Mouse (Mus musculus): ENCODE results near the gene Apoc1. TPM values are rescaled to one million over a fixed set of nuclear protein-coding genes. Genes with fewer than 3 reads are reported as not detected.
A peak's percentile ranks its signal among the peaks of the same experiment; 100 is the strongest.

Apoc1 gene
- polyA plus RNA-seq, 1 experiment: 6.6 TPM

GRCm38 (mm10) chr7:19715239-19716054 is 23.0 kb upstream of the Apoc1 start, which contains the start of gene Tomm40:
Tomm40 (minus strand) TSS chr7:19715438.
- peak; percentile 99 to 100 for DNase-seq
- WGBS: under 1% methylated on average over 57 of the region's 59 CpGs
- peak within 1 kb of the TSS; percentile 52 for H3K27ac ChIP-seq (ENCODE audit: insufficient read depth, low read length)
- TF ChIP-seq CTCF (IDR thresholded peaks at IDR 0.05; ENCODE audit: borderline replicate concordance, insufficient read depth, low read depth, low read length) (no peak), POLR2A (IDR thresholded peaks at IDR 0.05; ENCODE audit: borderline replicate concordance, insufficient read depth, low read length) (peak; percentile 51; the same call in 1 of the 2 replicates)
- no peaks in the 10 kb centered on the region for H3K27me3 ChIP-seq (ENCODE audit: control insufficient read depth, insufficient read depth, low read length)
- peak within 1 kb of the TSS; percentile 81 for H3K4me3 ChIP-seq (replicated peaks; ENCODE audit: insufficient read depth, low read depth, low read length)
- H3K4me1 ChIP-seq (ENCODE audit: control insufficient read depth, insufficient read depth, low read length): peaks cover 8% of the 10 kb centered on the region

DNA sequence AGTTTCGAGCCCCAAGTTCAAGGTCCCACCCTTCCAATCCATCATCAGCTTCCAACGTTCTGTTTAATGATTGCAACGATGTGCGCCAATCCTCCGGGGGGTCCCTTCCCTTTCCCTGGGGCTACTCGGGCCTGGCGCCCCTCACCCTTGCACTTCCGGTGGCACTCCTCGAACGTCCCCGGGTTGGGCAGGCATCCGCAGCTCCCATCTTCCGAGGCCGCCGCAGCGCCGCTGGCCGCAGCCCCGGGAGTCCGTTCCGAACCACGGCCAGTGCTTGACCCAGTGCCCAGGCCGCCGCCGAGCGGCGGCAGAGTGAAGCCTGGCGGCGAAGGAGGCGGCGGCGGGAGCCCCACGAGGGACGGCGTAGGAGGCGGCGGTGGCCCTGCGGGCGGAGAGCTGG is 22.4 kb upstream of the Apoc1 start:
- under 1% methylated on average over 39 of the region's 39 CpGs for WGBS
- H3K4me1 ChIP-seq (ENCODE audit: control insufficient read depth, insufficient read depth, low read length): peaks cover 8% of the 10 kb centered on the region
- H3K4me3 ChIP-seq (replicated peaks; ENCODE audit: insufficient read depth, low read depth, low read length): peak overlapping the region; percentile 81
- TF ChIP-seq POLR2A (IDR thresholded peaks at IDR 0.05; ENCODE audit: borderline replicate concordance, insufficient read depth, low read length) (no peak), CTCF (IDR thresholded peaks at IDR 0.05; ENCODE audit: borderline replicate concordance, insufficient read depth, low read depth, low read length) (no peak)
- DNase-seq: no peak
- no peaks in the 10 kb centered on the region for H3K27me3 ChIP-seq (ENCODE audit: control insufficient read depth, insufficient read depth, low read length)
- peak overlapping the region; percentile 27; the same call in 1 of the 2 replicates for H3K27ac ChIP-seq (ENCODE audit: insufficient read depth, low read length)

- 86% methylated on average over 9 of the region's 9 CpGs for WGBS
- no peak for TF ChIP-seq POLR2A (IDR thresholded peaks at IDR 0.05; ENCODE audit: borderline replicate concordance, insufficient read depth, low read length)
- DNase-seq: peak in 1 of 2 experiments; percentile 21
- H3K27me3 ChIP-seq (ENCODE audit: control insufficient read depth, insufficient read depth, low read length): no peaks in the 10 kb centered on the region
- no peak overlapping the region for H3K4me3 ChIP-seq (replicated peaks; ENCODE audit: insufficient read depth, low read depth, low read length)
- no peak overlapping the region for H3K27ac ChIP-seq (ENCODE audit: insufficient read depth, low read length)
- H3K4me1 ChIP-seq (ENCODE audit: control insufficient read depth, insufficient read depth, low read length): peaks cover 8% of the 10 kb centered on the region
Observed at GRCm38 (mm10) chr7:19713598-19713997, 21.1 kb upstream of the Apoc1 start.

DNA sequence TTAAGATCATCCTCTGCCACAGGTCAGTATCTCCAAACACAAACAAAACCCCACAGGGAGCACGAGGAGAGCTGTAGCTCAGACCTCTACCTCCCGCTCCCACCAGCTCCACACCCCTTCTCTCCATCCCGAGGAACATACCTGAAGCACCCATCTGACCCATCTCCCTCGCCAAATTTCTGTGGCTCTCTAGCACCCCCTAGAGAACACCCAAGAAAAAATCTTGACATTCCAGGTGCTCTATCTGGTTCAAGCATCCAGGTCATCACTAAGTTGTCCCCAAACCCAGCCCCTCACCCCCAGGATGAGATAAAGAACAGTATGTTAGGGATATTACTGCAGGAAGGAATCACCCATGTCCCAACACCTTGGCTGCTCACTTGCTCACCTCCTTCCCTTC is 20.7 kb upstream of the Apoc1 start:
- Histone ChIP-seq H3K4me1 (ENCODE audit: control insufficient read depth, insufficient read depth, low read length) (peaks cover 8% of the 10 kb centered on the region), H3K27ac (ENCODE audit: insufficient read depth, low read length) (no peak overlapping the region), H3K27me3 (ENCODE audit: control insufficient read depth, insufficient read depth, low read length) (no peaks in the 10 kb centered on the region), H3K4me3 (replicated peaks; ENCODE audit: insufficient read depth, low read depth, low read length) (no peak overlapping the region)
- 40% methylated on average over 4 of the region's 4 CpGs for WGBS
- TF ChIP-seq POLR2A (IDR thresholded peaks at IDR 0.05; ENCODE audit: borderline replicate concordance, insufficient read depth, low read length) (no peak), CTCF (IDR thresholded peaks at IDR 0.05; ENCODE audit: borderline replicate concordance, insufficient read depth, low read depth, low read length) (peak; percentile 54)
- DNase-seq: peak; percentile 44 to 48

GRCm38 (mm10) chr7:19712414-19712813 is 20.0 kb upstream of the Apoc1 start:
- DNase-seq: peak in 1 of 2 experiments; percentile 27
- WGBS: 45% methylated on average over 4 of the region's 4 CpGs

GRCm38 (mm10) chr7:19710650-19711049 is 18.2 kb upstream of the Apoc1 start:
- Histone ChIP-seq H3K27ac (ENCODE audit: insufficient read depth, low read length) (no peak overlapping the region), H3K4me3 (replicated peaks; ENCODE audit: insufficient read depth, low read depth, low read length) (no peak overlapping the region), H3K27me3 (ENCODE audit: control insufficient read depth, insufficient read depth, low read length) (no peaks in the 10 kb centered on the region), H3K4me1 (ENCODE audit: control insufficient read depth, insufficient read depth, low read length) (peaks cover 8% of the 10 kb centered on the region)
- no peak for TF ChIP-seq POLR2A (IDR thresholded peaks at IDR 0.05; ENCODE audit: borderline replicate concordance, insufficient read depth, low read length)
- no peak for TF ChIP-seq CTCF (IDR thresholded peaks at IDR 0.05; ENCODE audit: borderline replicate concordance, insufficient read depth, low read depth, low read length)
- 87% methylated on average over 10 of the region's 10 CpGs for WGBS
- peak; percentile 9 to 14 for DNase-seq

More at GRCm38 (mm10) chr7:19712414-19712813, 20.0 kb upstream of the Apoc1 start:
- no peak overlapping the region for H3K27ac ChIP-seq (ENCODE audit: insufficient read depth, low read length)
- no peaks in the 10 kb centered on the region for H3K27me3 ChIP-seq (ENCODE audit: control insufficient read depth, insufficient read depth, low read length)
- TF ChIP-seq POLR2A (IDR thresholded peaks at IDR 0.05; ENCODE audit: borderline replicate concordance, insufficient read depth, low read length): no peak
- TF ChIP-seq CTCF (IDR thresholded peaks at IDR 0.05; ENCODE audit: borderline replicate concordance, insufficient read depth, low read depth, low read length): no peak; the same call in 1 of the 2 replicates
- no peak overlapping the region for H3K4me3 ChIP-seq (replicated peaks; ENCODE audit: insufficient read depth, low read depth, low read length)
- H3K4me1 ChIP-seq (ENCODE audit: control insufficient read depth, insufficient read depth, low read length): peaks cover 8% of the 10 kb centered on the region

DNA sequence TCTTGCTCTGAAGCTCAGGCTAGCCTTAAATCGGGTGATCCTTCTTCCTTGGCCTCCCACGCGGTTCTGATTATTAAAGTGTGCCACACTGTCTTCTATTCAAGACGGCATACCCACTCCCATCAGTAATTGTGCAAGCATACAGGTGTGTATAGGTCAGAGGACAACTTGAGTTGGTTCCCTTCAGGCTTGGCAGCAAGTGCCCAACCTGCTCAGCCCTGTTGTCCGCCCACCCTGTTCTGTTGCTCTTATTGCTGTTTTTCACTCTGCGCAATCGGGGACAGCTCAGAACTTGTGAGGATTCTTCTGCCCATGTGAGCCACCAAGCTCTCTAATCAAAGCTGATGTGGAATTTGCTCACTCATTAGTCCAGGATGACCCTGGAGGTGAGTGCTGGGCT is 12.8 kb upstream of the Apoc1 start:
- DNase-seq: no peak
- no peak overlapping the region for H3K4me3 ChIP-seq (replicated peaks; ENCODE audit: insufficient read depth, low read depth, low read length)
- WGBS: 97% methylated on average over 7 of the region's 7 CpGs

DNA sequence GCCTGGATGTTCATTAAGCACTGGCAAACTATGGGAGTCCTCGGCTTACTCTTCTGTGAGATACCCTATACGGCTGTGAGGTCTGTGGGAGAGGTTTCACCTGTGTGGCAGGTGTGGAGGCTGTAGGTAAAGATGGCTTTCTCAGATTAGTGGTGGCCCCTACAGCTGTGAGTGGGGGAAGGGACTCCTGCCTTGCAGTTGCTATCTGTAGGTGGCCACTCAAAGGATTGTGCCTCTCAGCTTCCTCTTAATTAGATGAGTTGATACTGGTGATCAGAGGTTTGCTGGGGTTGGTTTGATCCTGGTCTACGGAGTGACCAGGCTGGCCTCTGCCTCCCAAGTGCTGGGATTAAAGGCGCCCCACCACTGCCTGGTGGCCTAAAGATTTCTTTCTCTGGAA is 12.0 kb upstream of the Apoc1 start:
- H3K27ac ChIP-seq (ENCODE audit: insufficient read depth, low read length): no peak overlapping the region
- H3K27me3 ChIP-seq (ENCODE audit: control insufficient read depth, insufficient read depth, low read length): no peaks in the 10 kb centered on the region
- no peak overlapping the region for H3K4me3 ChIP-seq (replicated peaks; ENCODE audit: insufficient read depth, low read depth, low read length)
- no peaks in the 10 kb centered on the region for H3K4me1 ChIP-seq (ENCODE audit: control insufficient read depth, insufficient read depth, low read length)
- DNase-seq: no peak
- WGBS: 96% methylated on average over 4 of the region's 4 CpGs
- TF ChIP-seq CTCF (IDR thresholded peaks at IDR 0.05; ENCODE audit: borderline replicate concordance, insufficient read depth, low read depth, low read length) (no peak), POLR2A (IDR thresholded peaks at IDR 0.05; ENCODE audit: borderline replicate concordance, insufficient read depth, low read length) (no peak)

More for the DNA sequence above, 12.8 kb upstream of the Apoc1 start:
- H3K27me3 ChIP-seq (ENCODE audit: control insufficient read depth, insufficient read depth, low read length): no peaks in the 10 kb centered on the region
- TF ChIP-seq CTCF (IDR thresholded peaks at IDR 0.05; ENCODE audit: borderline replicate concordance, insufficient read depth, low read depth, low read length) (no peak), POLR2A (IDR thresholded peaks at IDR 0.05; ENCODE audit: borderline replicate concordance, insufficient read depth, low read length) (no peak)
- H3K27ac ChIP-seq (ENCODE audit: insufficient read depth, low read length): no peak overlapping the region
- H3K4me1 ChIP-seq (ENCODE audit: control insufficient read depth, insufficient read depth, low read length): no peaks in the 10 kb centered on the region

Measured in cerebellum, adult 2 months (tissue).